Mouse (Mus musculus): Measurements from ENCODE around the gene Tbl3.

The Tbl3 gene

GRCm38 (mm10) chr17:24653967-24654710 is 53.3 kb downstream of the Tbl3 start:
- WGBS = 8% methylated on average over 19 of the region's 19 CpGs

GRCm38 (mm10) chr17:24651835-24652234 is 55.6 kb downstream of the Tbl3 start:
- WGBS = 61% methylated on average over 3 of the region's 3 CpGs

- 75% methylated on average over 4 of the region's 4 CpGs for WGBS
Measured at GRCm38 (mm10) chr17:24650766-24651165, 56.7 kb downstream of the Tbl3 start.

GRCm38 (mm10) chr17:24650070-24650616 is 57.3 kb downstream of the Tbl3 start, which contains the start of gene Slc9a3r2:
Gene Slc9a3r2 (minus strand): TSS chr17:24650327.
- WGBS = 1% methylated on average over 41 of the region's 41 CpGs

- 2% methylated on average over 35 of the region's 35 CpGs for WGBS
Measured at GRCm38 (mm10) chr17:24649581-24650069, 57.8 kb downstream of the Tbl3 start.

- WGBS = 63% methylated on average over 10 of the region's 10 CpGs
Measured at GRCm38 (mm10) chr17:24648731-24649377, 58.6 kb downstream of the Tbl3 start.
